Mouse (Mus musculus): ENCODE results near the gene Rad17.

The Rad17 gene

GRCm38 (mm10) chr13:100612903-100613302 lies 37.9 kb downstream of the Rad17 start:
- DNase-seq (ENCODE audit: low spot score): no peak

- DNase-seq (ENCODE audit: low spot score): no peak
Measured at GRCm38 (mm10) chr13:100612251-100612650, 38.6 kb downstream of the Rad17 start.

DNA sequence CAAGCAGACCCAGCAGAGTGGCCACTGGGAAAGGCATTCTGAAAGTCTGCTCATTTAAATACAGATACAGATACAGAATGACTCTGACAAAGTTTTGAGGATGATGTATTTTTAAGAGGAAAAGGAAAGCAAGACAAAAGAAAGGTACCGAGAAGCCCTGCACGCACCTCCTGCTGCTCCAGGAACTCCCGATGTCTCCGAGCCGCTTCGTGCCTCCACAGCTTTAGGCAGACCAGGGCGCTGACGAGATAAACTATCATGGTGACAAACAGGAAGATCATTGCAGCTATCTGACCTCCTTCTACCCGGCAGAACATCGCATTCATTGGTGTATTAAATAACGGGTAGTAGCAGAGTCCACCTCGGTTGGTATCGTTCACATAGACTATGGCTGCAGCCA lies 39.6 kb downstream of the Rad17 start:
- DNase-seq (ENCODE audit: low spot score): no peak

- DNase-seq (ENCODE audit: low spot score): no peak
Measured at GRCm38 (mm10) chr13:100607756-100608155, 43.1 kb downstream of the Rad17 start.

DNA sequence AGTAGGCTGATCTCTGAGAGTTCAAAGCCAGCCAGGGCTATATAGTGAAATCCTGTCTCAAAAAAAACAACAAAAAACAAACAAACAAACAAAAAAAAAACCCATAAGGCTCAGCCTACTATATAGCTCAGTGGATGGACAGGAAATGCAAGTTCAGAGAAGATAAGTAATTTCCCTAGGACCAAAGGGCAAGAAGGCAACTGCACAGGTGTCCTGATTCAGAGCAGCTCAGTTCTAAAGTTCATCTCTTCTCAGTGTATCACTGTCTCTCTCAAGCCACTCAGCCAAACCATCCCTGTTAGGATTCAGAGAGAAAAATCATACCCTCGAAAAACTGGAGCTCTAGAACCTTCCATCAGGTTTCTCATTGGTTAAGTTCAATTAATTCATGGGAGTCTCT lies 45.0 kb downstream of the Rad17 start:
- no peak for DNase-seq (ENCODE audit: low spot score)

DNA sequence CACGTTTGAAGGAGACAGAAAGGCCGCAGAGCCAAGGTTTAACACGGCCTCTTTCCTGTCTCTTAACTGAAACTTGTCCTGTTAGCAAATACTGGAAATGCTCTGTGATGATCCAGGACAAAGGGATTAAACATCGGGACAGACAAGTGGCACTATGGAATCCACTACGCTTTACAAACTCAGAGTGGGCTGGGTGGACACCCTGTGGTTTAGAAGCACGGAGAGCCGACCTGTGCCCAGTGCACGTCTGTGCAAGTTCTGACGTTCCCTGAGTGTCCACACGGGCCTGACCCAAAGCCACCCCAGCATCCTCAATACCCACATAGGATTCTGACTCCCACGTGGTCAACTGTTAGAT lies 47.1 kb downstream of the Rad17 start:
- DNase-seq (ENCODE audit: low spot score): no peak

DNA sequence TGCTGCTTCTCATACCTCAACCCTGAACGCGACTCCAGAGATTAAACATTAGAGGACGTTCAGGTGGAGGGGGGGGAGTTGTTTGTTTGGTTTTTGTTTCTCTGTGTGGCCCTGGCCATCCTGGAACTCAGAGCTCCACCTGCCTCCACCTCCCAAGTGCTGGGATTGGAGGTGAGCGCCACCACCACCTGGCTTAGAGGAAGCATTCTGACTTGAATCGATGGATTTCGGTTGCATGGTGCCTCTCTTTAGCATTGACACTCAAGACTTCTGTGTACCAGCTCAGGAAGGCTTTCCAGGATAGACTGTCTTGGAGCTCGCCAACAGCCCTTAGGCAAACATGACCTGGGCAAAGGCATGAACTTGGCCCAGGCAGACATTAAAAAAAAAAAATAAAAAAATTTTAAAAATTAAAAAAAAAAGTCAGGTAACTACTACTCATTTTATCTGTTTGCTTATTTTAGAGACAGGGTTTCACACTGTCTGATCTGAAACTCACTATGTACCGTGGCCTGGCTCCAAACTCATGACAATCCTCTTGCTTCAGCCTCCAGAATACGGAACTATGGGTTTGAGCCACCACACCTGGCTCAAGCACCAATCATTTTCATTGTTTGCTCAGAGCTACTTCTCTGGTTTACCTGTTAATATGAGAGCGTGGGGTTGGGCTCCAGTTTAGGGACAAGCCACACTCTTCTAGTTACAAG lies 47.7 kb downstream of the Rad17 start:
- DNase-seq (ENCODE audit: low spot score): no peak

DNA sequence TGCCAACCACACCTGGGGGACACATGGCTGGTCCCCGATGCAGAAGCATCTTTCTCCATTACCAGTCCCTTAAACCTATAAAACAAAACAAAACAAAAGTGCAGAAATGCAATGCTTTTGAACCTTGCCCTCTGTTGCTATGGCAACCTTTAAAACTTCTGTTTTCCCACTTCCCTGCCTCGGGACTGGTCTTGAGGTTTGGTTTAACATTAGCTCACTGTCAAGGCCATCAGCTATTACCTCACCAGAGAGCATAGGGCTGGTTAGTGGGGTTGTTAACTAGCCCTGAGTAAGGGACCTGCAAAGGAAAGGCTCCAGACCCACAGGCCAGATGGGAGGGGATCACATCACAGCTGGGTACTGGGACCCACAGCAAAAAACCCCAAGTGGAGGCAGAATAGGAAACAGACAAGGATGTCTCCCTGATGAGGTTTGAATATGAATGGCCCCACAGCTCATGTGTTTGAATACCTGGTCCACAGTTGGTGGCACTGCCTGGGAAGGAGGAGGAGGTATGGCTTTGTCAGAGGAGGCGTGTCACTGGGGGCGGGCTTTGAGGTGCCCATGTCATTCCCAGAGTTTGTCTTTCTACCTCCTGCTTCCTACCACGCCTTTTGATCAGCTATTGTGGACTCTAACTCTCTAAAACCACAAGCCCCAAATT lies 48.5 kb downstream of the Rad17 start:
- DNase-seq (ENCODE audit: low spot score): no peak

DNA sequence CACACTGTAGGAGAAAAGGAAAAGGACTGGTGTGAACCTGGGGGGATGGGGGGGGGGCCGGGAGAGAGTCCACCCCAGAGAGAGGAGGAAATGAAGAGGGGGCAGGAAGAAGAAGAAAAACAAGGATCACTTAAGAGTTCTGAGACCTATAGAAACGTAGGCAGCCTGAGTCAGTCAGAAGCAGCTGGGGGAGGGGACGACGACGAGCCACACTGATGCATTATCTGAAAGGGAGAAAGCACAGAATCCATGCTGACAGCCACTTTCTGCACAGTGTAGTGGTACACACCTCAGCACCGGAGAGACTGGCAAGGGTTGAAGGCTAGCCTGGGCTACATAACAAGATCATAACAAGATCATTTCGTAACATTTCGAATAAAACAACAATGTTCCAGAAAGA lies 49.8 kb downstream of the Rad17 start:
- DNase-seq (ENCODE audit: low spot score): no peak

DNA sequence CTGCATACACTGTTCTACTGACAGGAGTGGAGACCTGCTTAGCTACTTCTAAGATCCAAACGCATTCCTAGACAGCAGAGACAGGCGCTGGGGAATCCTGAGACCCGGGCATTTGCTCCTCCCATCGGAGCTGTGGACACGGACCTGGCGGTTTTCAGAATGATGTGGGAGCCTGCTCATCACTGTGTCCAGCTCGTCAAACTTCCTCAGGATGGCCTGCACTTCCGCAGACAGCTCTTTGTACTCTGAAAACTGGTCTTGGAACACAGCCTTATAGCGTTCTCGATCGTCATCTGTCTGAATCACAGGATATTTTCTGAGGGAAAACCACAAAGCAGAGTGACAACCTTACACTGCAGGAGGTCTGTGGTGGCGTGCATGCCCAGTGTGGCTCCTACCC lies 50.5 kb downstream of the Rad17 start:
- DNase-seq (ENCODE audit: low spot score): no peak

GRCm38 (mm10) chr13:100597284-100597683 lies 53.6 kb downstream of the Rad17 start:
- no peak for DNase-seq (ENCODE audit: low spot score)

GRCm38 (mm10) chr13:100595552-100595885 lies 55.3 kb downstream of the Rad17 start:
- no peak for DNase-seq (ENCODE audit: low spot score)

DNA sequence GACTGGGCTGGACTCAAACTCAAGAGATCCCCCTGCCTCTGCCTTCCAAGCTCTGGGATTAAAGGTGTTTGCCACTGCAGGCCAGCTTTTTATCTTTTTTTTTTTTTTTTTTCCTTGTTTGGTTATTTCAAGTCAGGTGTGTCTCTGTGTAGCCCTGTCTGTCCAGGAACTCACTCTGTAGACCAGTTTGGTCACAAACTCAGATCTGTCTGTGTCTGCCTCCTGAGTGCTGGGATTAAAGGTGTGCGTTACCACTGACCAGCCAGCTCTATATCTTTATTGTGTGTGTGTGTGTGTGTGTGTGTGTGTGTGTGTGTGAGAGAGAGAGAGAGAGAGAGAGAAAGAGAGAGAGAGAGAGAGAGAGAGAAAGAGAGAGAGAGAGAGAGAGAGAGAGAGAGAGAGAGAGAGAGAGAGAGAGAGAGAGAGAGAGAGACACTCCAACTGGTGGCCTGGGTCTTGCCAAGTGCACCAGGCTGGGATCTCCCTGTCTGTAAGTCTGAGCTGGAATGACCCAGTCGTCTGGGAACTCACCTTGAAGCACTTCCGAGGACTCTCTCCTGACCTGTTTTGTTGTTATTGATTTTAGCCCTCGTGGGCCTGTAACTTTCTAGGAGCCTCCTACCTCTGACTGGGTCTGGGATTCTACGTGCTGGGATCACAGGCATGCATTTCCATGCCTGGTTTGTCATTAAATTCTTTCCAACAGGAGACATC lies 55.9 kb downstream of the Rad17 start:
- DNase-seq (ENCODE audit: low spot score): no peak

GRCm38 (mm10) chr13:100594041-100594792 lies 56.6 kb downstream of the Rad17 start:
- DNase-seq (ENCODE audit: low spot score): no peak

GRCm38 (mm10) chr13:100588646-100589045 lies 62.2 kb downstream of the Rad17 start:
- DNase-seq (ENCODE audit: low spot score): no peak

GRCm38 (mm10) chr13:100582144-100582543 lies 68.7 kb downstream of the Rad17 start:
- no peak for DNase-seq (ENCODE audit: low spot score)

DNA sequence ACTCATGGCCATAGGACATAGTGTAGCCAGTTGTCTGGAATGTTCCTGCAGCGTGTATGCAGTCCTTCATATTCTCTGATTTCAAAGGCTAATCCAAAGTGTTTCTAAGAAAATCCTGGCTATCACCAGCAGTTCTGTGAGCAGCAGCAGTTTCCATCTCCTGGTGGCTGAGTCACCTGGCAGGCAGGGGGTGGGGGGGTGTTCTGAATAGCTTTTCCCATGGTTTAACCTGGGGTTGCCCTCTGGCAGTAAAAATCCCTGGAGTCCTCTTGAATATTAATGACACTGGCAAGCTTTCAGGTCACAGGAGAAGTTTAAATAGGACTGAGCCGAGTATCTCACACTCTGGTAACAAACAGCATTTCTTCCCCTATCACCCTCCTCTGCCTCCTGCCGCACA lies 69.2 kb downstream of the Rad17 start:
- no peak for DNase-seq (ENCODE audit: low spot score)

DNA sequence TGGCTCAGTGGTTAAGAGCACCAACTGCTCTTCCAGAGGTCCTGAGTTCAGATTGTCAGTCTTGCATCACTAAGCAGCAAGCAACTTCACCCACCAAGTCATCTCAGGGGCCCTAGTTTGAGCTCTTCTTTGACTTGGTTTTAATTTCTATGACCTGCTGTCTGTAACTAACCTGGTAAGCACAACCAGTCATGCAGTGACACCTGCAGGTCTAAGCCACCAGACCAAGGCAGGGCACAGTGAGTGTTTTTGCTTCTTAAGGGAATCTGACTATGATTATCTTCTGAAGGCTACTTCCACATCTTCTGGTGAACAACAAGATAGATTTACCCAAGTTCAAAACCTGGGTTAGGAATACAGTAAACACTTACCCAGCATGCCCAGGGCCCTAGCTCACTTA lies 70.9 kb downstream of the Rad17 start:
- DNase-seq (ENCODE audit: low spot score): no peak

GRCm38 (mm10) chr13:100579220-100579619 lies 71.6 kb downstream of the Rad17 start:
- DNase-seq (ENCODE audit: low spot score): no peak

DNA sequence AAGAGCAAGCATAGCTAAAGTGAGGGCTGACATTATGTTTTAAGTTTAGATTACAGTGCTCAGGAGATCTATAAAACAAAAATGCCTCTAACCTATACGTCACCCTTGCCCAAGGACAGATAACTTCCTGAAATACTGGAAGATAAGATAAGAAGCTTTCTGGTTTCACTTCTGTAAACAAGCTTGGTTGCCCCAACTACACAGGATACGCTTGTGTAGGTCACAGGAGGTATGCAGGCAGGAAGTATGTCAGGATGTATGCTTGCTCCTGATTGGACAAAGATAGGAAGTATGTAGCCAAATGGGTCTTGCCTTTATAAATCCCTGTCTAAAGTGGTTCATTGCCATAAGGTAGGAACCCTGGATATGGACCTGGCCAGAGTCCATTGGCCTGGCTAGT lies 74.9 kb downstream of the Rad17 start:
- DNase-seq (ENCODE audit: low spot score): no peak

- no peak for DNase-seq (ENCODE audit: low spot score)
Measured at GRCm38 (mm10) chr13:100570713-100571112, 80.1 kb downstream of the Rad17 start.

DNA sequence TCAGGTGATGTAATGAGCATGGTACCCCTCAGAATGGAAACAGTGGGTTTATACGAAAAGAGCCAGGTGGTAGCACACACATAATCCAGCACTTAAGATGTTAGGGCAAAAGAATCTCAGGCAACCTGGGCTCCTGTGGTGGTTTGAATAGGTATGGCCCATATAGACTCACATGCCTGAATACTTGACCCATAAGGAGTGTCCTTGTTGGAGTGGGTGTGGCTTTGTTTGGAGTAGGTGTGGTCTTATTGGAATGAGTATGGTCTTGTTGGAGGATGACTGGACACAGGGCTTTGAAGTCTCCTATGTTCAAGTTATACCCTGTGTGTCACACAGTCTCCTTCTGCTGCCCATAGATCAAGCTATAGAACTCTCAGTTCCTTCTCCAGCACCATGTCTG lies 82.5 kb downstream of the Rad17 start:
- DNase-seq (ENCODE audit: low spot score): no peak
